Comparison of ENCODE assay signal across 8 mouse cellular contexts in genomic region chr4:57637636-57638386, GRCm38 (mm10).
DNase-seq lines count a peak whose midpoint lies in the region; ATAC-seq lines count a peak whose summit lies in the region.

No protein-coding gene starts in this region.

- no peaks in the 10 kb centered on the region for H3K27me3 ChIP-seq in kidney, embryonic 16.5 days (ENCODE audit: insufficient read depth, low read length)
- no peaks in the 10 kb centered on the region for H3K27me3 ChIP-seq in hindbrain, embryonic 10.5 days (ENCODE audit: insufficient read depth, poor library complexity, severe bottlenecking)
- H3K27me3 ChIP-seq in limb, embryonic 13.5 days, result no peaks in the 10 kb centered on the region

- peak overlapping the region; percentile 50 for H3K4me2 ChIP-seq in kidney, embryonic 16.5 days (replicated peaks; ENCODE audit: low read depth, low read length)
- peak overlapping the region; percentile 65 for H3K4me2 ChIP-seq in limb, embryonic 13.5 days (replicated peaks)

- H3K4me3 ChIP-seq in kidney, embryonic 16.5 days (ENCODE audit: low read length), result peak overlapping the region; percentile 24
- H3K4me3 ChIP-seq in hindbrain, embryonic 10.5 days, result peak overlapping the region; percentile 30
- peak overlapping the region; percentile 31 for H3K4me3 ChIP-seq in limb, embryonic 13.5 days

- 23% methylated on average over 24 of the region's 24 CpGs for WGBS in kidney, embryonic 16.5 days
- 44% methylated on average over 24 of the region's 24 CpGs for WGBS in hindbrain, embryonic 10.5 days
- WGBS in limb, embryonic 13.5 days, result 10% methylated on average over 24 of the region's 24 CpGs

- peak overlapping the region; percentile 39; the same call in 1 of the 2 replicates for H3K9ac ChIP-seq in kidney, embryonic 16.5 days (replicated peaks; ENCODE audit: low read length)
- H3K9ac ChIP-seq in limb, embryonic 13.5 days, result peak overlapping the region; percentile 51; the same call in 1 of the 2 replicates

- no peak for DNase-seq in kidney, adult 8-10 months
- peak; percentile 39 to 44 for DNase-seq in cerebellum, postnatal 36 days
- no peak for DNase-seq in hindbrain, embryonic 10.5 days (ENCODE audit: low spot score)
- DNase-seq in right cerebral cortex, adult 2 months (ENCODE audit: low spot score in 2 of 2), result peak; percentile 67 to 70
- no peak for DNase-seq in c-Kit-positive CD71-positive TER-119-positive erythroid progenitor cells, embryonic 14.5 days (ENCODE audit: low spot score)
- no peak for DNase-seq in spleen, adult 18-20 months

- no peaks in the 10 kb centered on the region for H3K36me3 ChIP-seq in kidney, embryonic 16.5 days (ENCODE audit: insufficient read depth, low read length)
- no peaks in the 10 kb centered on the region for H3K36me3 ChIP-seq in hindbrain, embryonic 10.5 days
- no peaks in the 10 kb centered on the region; the same call in 1 of the 2 replicates for H3K36me3 ChIP-seq in limb, embryonic 13.5 days

- peaks cover 9% of the 10 kb centered on the region; the same call in 1 of the 2 replicates for H3K4me1 ChIP-seq in kidney, embryonic 16.5 days (ENCODE audit: insufficient read depth, low read length)
- H3K4me1 ChIP-seq in hindbrain, embryonic 10.5 days (replicated peaks), result peaks cover 24% of the 10 kb centered on the region
- peaks cover 27% of the 10 kb centered on the region for H3K4me1 ChIP-seq in limb, embryonic 13.5 days

- ATAC-seq in kidney, embryonic 16.5 days (ENCODE audit: low FRiP score, low TSS enrichment), result no peak
- no peak for ATAC-seq in limb, embryonic 13.5 days (ENCODE audit: low FRiP score, low read depth)

- H3K9me3 ChIP-seq in kidney, embryonic 16.5 days (ENCODE audit: low read length), result no peaks in the 10 kb centered on the region
- H3K9me3 ChIP-seq in hindbrain, embryonic 10.5 days, result no peaks in the 10 kb centered on the region
- no peaks in the 10 kb centered on the region for H3K9me3 ChIP-seq in limb, embryonic 13.5 days

- H3K27ac ChIP-seq in kidney, embryonic 16.5 days (ENCODE audit: low read length), result no peak overlapping the region
- H3K27ac ChIP-seq in hindbrain, embryonic 10.5 days, result no peak overlapping the region
- no peak overlapping the region for H3K27ac ChIP-seq in limb, embryonic 13.5 days

Comparison
In these comparisons a context has a peak if more than half of its experiments do, and no peak if none do; other contexts are left out.
1. DNase-seq: peak in cerebellum, postnatal 36 days (2 of 2) and right cerebral cortex, adult 2 months (2 of 2); none in kidney, adult 8-10 months (0 of 2), hindbrain, embryonic 10.5 days (single experiment), c-Kit-positive CD71-positive TER-119-positive erythroid progenitor cells, embryonic 14.5 days (single experiment) and spleen, adult 18-20 months (0 of 2).
2. Peak in every context shown above with its lines, with median percentiles within 50 percentile points of each other: H3K4me3 ChIP-seq.